Mouse (Mus musculus) macrophage (primary cell): ENCODE results near the gene Qdpr. TPM values are rescaled to one million over a fixed set of nuclear protein-coding genes. Genes with fewer than 3 reads are reported as not detected.

Source experiments
- H3K27ac ChIP-seq: fragments of 350-480 bp; formaldehyde crosslinking; 2 replicates; pipeline ENCODE4 v1.9.0; 2021
- H3K36me3 ChIP-seq: fragments of 350-480 bp; formaldehyde crosslinking; 2 replicates; pipeline ENCODE4 v1.9.0; 2021; ENCODE audit errors: inconsistent target
- H3K4me3 ChIP-seq: fragments of 350-480 bp; formaldehyde crosslinking; 2 replicates; pipeline ENCODE4 v1.9.0; 2021; ENCODE audit errors: inconsistent target
- H3K79me2 ChIP-seq: fragments of 350-480 bp; formaldehyde crosslinking; 2 replicates; pipeline ENCODE4 v1.9.0; 2021; ENCODE audit errors: inconsistent target
- WGBS: methylation state at CpG from one replicate; pipeline ENCODE4 v1.1.7; 2026; ENCODE audit warnings: inconsistent platforms; ENCODE audit not compliant: missing documents; 5-methylcytosine and 5-hydroxymethylcytosine counted together
- polyA plus RNA-seq: library from polyadenylated mRNA; stranded (reverse); fragments of 250-400 nt; gene quantifications from 3 replicates; pipeline ENCODE4 v1.2.4, GENCODE M21; 2018; ENCODE audit warnings: inconsistent platforms

Qdpr gene
- polyA plus RNA-seq, 1 experiment from 2014 or later, result 49.5 TPM

DNA sequence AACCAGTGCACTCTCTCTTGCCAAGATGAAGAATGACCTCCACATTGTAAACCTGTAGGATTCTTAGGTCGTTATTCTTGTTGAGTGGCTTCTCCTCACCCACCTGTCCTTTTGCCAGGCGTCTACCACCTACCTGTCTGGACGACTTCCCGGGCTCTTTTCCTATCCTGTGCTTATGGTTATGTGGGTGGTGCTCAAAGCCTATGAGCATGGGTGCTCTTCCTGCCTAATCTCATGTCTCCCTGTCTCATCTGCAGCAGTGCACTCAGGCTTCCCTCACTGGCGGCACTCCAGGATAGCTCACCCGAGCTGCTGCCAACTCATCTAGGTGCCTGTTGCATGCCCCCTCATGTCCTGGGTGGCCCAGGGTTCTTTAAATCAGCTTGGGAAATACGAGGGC, 27.6 kb upstream of the Qdpr start:
- Histone ChIP-seq H3K79me2 (no peaks in the 10 kb centered on the region), H3K36me3 (no peaks in the 10 kb centered on the region), H3K4me3 (no peak overlapping the region), H3K27ac (no peak overlapping the region)
- 85% methylated on average over 7 of the region's 7 CpGs for WGBS

DNA sequence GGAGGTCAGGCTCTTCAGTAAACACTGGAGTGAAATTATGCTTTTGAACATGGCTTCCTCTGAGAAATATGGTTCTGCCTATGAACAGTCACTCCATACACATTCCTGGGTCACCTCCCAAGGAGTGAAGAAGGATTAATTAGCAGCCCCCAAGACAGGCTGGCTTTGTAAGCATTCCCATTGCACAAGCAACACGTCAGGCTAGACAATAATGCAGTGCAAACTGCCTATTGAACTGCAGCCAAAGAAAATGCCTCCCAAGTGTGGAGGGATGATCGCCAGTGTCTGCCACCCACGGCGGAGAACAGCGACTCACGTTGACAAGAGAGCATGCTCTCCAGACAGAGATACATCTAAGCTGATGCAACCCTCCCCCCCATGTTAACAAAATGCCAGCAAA, 26.3 kb upstream of the Qdpr start:
- 84% methylated on average over 6 of the region's 6 CpGs for WGBS
- Histone ChIP-seq H3K79me2 (no peaks in the 10 kb centered on the region), H3K27ac (no peak overlapping the region), H3K4me3 (no peak overlapping the region), H3K36me3 (no peaks in the 10 kb centered on the region)

DNA sequence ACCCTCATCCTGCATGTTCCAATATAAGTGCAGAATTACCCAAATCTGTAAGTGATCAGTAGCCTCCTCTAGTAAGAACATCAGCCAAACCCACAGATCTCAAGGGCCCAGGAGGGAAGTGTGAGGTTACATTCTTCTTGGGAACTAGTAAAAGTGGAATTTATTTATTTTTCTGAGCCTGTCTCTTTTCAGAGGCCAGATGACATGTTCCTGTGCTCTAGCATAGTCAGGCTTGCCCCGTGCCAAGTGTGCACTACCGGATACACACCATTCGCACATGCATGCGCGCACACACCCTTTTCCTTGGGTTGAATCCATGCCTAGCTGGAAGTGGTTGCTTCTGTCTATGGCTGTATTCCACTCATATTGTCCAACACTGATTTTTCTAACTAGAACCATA, 25.7 kb upstream of the Qdpr start:
- Histone ChIP-seq H3K79me2 (no peaks in the 10 kb centered on the region), H3K36me3 (no peaks in the 10 kb centered on the region), H3K27ac (no peak overlapping the region), H3K4me3 (no peak overlapping the region)
- 90% methylated on average over 5 of the region's 5 CpGs for WGBS

DNA sequence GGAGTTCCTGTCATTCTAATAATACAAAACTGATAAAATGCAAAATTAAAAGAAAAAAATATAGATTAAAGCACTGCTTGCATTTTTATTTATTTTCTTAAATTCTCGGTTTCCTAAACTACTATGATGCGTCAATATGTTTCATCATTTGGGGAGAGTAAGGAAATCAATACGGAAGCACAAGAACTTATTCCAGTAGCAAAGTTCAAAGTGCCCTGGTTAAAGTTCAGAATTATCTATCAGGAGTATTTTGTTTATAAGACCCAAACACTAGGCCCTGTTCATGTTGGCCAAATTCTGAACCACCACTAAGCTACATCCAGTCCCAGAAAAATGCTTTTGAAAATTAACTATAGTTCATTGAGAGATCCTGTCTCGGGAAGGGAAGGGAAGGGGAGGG, 24.7 kb upstream of the Qdpr start:
- Histone ChIP-seq H3K4me3 (no peak overlapping the region), H3K27ac (no peak overlapping the region), H3K36me3 (no peaks in the 10 kb centered on the region), H3K79me2 (no peaks in the 10 kb centered on the region)
- 82% methylated on average over 3 of the region's 4 CpGs for WGBS

GRCm38 (mm10) chr5:45474215-45474614, 24.2 kb upstream of the Qdpr start:
- H3K27ac ChIP-seq, result no peak overlapping the region
- WGBS, result 35% methylated on average over 6 of the region's 6 CpGs
- H3K79me2 ChIP-seq, result no peaks in the 10 kb centered on the region
- no peak overlapping the region for H3K4me3 ChIP-seq
- no peaks in the 10 kb centered on the region for H3K36me3 ChIP-seq

GRCm38 (mm10) chr5:45473521-45473920, 23.5 kb upstream of the Qdpr start:
- no peak overlapping the region for H3K4me3 ChIP-seq
- no peaks in the 10 kb centered on the region for H3K79me2 ChIP-seq
- H3K36me3 ChIP-seq, result no peaks in the 10 kb centered on the region
- WGBS, result 90% methylated on average over 1 of the region's 1 CpGs
- H3K27ac ChIP-seq, result no peak overlapping the region

DNA sequence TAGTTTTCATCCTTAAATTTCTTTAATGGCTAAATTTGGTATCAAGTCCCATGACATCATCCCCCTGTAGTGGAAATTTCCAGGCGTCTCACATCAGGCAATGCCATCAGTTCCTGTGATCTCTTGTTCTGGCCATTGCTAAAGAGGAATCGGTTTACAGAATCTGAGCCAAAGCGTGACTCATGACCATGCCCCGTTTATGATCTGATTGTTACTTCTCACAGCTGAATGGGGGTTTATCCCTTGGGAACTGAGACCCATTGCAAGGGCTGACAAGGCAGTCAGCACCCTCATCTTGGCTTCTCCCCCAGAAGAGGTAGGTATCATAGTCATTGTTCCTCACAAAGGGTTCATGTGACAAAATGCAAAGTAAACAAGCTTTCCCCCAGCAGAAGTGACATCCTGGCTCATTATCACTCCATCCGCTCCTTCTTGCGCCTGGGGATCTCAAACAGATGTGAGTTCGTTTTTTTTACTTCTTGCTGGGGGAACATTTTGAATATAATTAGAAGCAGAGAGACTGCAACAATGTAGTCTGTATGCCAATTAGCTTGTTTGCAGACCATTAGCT, 22.9 kb upstream of the Qdpr start:
- no peak overlapping the region for H3K4me3 ChIP-seq
- H3K27ac ChIP-seq, result no peak overlapping the region
- no peaks in the 10 kb centered on the region for H3K79me2 ChIP-seq
- H3K36me3 ChIP-seq, result no peaks in the 10 kb centered on the region
- 24% methylated on average over 7 of the region's 7 CpGs for WGBS

DNA sequence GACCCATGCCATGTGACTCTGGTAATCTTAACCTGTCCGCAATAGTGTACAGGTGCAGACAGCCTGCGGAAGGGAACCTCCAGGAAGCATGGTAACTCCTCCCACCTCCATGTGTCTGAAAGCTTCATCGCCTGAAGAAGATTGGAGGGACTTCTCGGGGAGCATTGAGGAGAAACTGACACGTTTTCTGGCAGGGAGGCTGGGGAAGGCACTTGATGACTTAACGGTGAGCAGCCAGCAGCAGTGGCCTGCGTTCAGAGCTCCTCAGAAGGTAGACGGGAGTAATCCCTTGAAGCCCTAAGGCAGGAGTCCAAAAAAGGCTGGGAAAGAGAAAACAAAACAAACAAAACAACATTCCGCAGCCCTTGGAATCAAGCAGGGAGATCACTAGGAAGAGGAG, 4.4 kb upstream of the Qdpr start:
- no peak overlapping the region for H3K4me3 ChIP-seq
- H3K27ac ChIP-seq, result no peak overlapping the region
- H3K36me3 ChIP-seq, result no peaks in the 10 kb centered on the region
- WGBS, result 58% methylated on average over 9 of the region's 9 CpGs
- H3K79me2 ChIP-seq, result no peaks in the 10 kb centered on the region

DNA sequence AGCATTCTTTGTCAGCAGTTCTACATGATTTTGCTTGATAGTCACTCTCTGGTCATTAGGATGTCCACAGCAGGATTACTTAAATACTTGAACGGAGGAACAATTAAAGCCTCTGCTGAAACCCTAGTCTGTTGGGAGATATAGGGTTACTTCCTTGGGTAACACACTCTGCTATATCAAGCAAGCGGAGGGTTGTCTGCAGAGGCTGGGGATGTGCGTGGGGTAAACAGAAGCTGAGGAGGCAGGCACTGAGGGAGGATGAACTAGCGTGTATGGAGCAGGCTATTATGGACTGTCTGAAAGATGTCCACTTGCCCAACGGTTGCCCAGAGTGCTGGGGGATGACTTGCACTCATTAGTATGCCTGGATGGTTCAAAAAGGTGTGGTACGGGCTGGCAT, 3.4 kb upstream of the Qdpr start, which contains the start of gene Clrn2:
Gene Clrn2, plus strand, starts transcription at position 301 of the 400 bp plus-strand sequence.
- Histone ChIP-seq H3K4me3 (no peak within 1 kb of the TSS), H3K79me2 (peaks cover 7% of the 10 kb centered on the region; the same call in 1 of the 2 replicates), H3K27ac (no peak within 1 kb of the TSS), H3K36me3 (no peaks in the 10 kb centered on the region)
- WGBS, result 84% methylated on average over 6 of the region's 6 CpGs

DNA sequence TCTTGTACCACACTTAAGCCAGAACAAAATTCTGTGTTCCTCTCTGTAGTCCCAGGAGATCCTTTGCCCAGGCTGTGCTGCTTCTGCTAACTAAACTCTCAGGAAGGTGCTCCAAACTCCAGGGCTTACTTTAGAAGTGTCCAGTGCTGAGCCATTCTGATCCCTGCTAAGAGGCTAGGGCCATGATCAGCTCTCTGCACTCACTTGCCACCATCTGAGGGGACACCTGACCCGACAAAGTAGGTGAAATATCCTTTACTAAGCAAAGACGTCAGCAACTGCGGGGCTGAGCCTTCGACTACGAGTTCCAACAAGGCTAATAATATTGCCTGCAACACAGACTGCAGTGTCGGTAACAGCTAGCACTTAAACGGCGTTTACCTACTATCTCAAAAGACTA, 830 bp downstream of the Qdpr start:
- Histone ChIP-seq H3K36me3 (peaks cover 8% of the 10 kb centered on the region; the same call in 1 of the 2 replicates), H3K79me2 (peaks cover 14% of the 10 kb centered on the region; the same call in 1 of the 2 replicates), H3K4me3 (peak overlapping the region; percentile 57), H3K27ac (peak overlapping the region; percentile 7; the same call in 1 of the 2 replicates)
- WGBS, result 0% methylated on average over 8 of the region's 8 CpGs

- no peak overlapping the region for H3K4me3 ChIP-seq
These were observed 1.4 kb downstream of the Qdpr start for GRCm38 (mm10) chr5:45448676-45449075.

GRCm38 (mm10) chr5:45444130-45444832, 5.8 kb downstream of the Qdpr start:
- 93% methylated on average over 8 of the region's 8 CpGs for WGBS
- Histone ChIP-seq H3K79me2 (peaks cover 14% of the 10 kb centered on the region; the same call in 1 of the 2 replicates), H3K4me3 (no peak overlapping the region), H3K27ac (no peak overlapping the region), H3K36me3 (peaks cover 37% of the 10 kb centered on the region; the same call in 1 of the 2 replicates)

More at GRCm38 (mm10) chr5:45448676-45449075, 1.4 kb downstream of the Qdpr start:
- Histone ChIP-seq H3K36me3 (peaks cover 8% of the 10 kb centered on the region; the same call in 1 of the 2 replicates), H3K27ac (no peak overlapping the region), H3K79me2 (peaks cover 14% of the 10 kb centered on the region; the same call in 1 of the 2 replicates)
- WGBS, result 65% methylated on average over 5 of the region's 5 CpGs

DNA sequence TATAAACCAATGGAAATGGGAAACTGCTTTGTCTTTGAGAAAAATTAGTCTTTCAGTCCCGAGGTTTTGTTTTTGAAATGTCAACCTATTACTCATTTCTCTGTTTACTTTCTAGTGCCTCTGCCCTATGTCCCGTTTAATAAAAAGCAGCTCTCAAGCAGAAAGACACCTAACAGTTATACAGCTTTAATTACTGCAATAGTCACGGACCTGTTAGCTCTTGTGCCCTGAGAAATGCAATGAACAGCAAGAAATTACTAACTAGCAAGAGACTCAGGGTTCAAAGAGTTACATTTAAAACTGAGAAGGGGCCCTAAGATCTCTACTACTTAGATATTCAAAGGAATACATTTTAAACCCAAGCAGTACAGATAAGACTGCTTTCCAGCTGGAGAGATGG, 8.3 kb downstream of the Qdpr start:
- no peak overlapping the region for H3K27ac ChIP-seq
- peaks cover 60% of the 10 kb centered on the region for H3K36me3 ChIP-seq
- no peaks in the 10 kb centered on the region for H3K79me2 ChIP-seq
- H3K4me3 ChIP-seq, result no peak overlapping the region
- WGBS, result 93% methylated on average over 3 of the region's 3 CpGs

DNA sequence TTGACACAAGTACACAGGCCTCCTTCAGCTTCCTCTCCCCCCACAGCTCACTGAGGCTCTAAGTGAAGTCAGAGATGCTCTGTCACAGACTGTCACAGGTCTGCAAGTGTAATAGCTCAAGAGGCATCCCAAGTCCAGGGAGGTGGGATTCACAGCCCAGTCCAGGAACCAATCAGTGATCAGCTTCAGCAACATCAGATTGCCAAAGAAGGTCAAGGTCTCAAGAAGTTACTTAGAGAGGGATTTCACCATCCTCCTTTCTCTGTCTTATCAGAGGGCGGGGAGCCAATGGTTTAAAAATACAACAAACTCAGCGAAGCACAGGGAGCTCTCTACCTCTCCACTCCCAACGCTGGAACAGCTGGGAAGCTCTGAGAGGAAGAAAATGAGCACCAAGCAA, 8.9 kb downstream of the Qdpr start:
- H3K27ac ChIP-seq, result no peak overlapping the region

GRCm38 (mm10) chr5:45438301-45438700, 11.7 kb downstream of the Qdpr start:
- Histone ChIP-seq H3K4me3 (no peak overlapping the region), H3K27ac (no peak overlapping the region), H3K36me3 (peaks cover 67% of the 10 kb centered on the region), H3K79me2 (no peaks in the 10 kb centered on the region)
- WGBS, result 94% methylated on average over 8 of the region's 8 CpGs

More for the DNA sequence above, 8.9 kb downstream of the Qdpr start:
- 94% methylated on average over 3 of the region's 3 CpGs for WGBS
- Histone ChIP-seq H3K36me3 (peaks cover 58% of the 10 kb centered on the region), H3K4me3 (no peak overlapping the region), H3K79me2 (no peaks in the 10 kb centered on the region)
